Mouse (Mus musculus) CH12F3 (cell line): ENCODE data around the gene Glrx5.

ENCODE experiments used
- in situ Hi-C: fragments of 300-500 bp; cut with MboI; formaldehyde crosslinking; loops from 2 replicates; pipeline ENCODE4 v1.14.3; 2020; ENCODE audit warnings: low sequenced_read_pairs

Gene Glrx5

DNA sequence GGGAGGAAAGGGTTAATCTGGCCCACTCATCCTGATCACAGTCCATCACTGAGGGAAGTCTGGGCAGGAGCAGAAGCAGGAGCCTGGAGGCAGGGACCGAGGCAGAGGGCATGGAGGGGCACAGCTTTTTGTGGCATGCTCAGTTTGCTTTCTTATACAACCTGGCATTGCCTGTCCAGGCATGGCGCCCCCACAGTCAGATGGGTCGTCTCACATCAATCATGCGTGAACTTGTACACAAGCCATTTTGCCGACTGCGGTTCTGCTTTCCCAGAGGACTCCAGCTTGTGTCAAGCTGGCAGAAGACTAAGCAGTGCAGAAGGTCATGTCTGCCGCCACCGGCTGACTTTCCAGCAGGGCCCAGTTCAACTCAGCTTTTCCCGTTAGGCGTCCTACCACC is 34.0 kb downstream of the Glrx5 start:
- in situ Hi-C loops: no loop called here

DNA sequence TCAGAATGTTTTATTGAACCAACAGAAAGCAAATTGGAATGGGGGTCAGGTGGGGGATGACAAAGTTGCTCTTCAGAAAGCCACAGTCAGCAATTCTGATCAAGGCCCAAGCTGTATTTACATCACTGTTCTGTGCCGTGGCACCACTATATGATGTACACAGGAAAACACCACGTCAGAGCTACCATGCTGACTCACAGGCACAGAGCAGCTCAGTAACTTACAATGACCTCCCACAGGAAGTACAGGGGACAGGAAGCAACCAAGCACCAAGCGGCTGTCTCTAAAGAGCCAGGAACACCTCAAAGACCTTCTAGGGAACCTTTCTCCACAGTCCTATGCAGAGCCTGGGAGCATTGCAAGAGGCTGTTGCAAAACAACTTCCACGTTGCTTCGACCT is 36.4 kb downstream of the Glrx5 start:
- in situ Hi-C loops: no loop called here

DNA sequence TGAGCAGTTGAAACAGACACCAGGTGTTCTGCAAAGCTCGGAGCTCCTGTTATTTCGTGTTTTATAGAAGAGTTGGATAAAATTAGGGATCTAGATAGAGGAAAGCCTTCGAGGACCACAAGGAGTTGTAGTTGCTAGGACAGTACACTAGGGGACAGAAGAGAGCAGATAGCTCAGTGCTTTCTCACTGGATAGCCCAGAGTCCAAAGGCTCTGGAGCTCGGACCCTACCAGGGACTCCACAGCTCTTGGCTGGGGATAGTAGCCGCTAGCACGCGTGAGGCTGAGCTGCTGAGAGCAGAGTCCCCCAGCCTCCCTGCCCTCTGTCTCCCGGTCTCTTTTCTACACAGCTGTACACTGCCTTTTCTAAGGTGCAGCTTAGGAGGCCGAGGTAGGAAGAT is 41.2 kb downstream of the Glrx5 start:
- in situ Hi-C loops: no loop called here

DNA sequence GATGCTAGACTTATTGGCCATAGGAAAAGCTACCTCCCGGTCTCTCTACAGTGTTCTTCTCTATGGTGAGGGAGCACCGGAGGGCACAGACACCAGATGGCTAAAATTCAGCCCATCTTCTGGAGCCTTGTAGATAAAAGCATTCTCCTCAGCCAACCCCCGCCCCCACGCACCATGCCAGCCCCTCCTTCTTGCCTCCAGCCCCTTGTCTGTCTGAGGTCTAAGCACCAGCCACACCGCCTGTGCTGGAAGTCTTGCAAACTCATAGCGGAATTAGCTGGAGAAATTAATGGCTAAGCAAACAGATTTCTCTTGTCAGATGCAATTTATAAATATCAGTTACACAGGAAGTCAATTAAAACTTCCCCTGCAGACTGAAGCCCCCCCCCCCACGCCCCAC is 43.0 kb downstream of the Glrx5 start:
- in situ Hi-C loops: no loop called here

DNA sequence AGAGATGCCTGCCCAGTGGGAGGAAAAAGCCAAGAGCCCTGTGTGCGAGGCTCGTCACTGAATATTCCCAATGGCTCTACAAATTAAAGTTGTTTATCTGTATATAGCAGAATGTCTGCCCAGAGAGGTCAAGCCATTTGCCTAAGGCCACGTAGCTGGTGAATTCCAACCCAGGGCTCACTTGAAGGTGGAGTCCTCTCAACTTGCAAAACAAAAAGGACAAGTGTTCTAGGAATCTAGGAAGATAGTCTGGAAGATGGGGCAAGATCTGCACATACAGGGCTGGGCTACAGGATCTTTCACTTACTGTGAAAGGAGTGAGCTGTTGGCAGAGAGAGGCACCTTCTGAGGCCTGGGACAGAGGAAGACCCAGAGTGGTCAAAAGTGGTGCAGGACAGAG is 44.0 kb downstream of the Glrx5 start:
- in situ Hi-C loops: no loop called here

DNA sequence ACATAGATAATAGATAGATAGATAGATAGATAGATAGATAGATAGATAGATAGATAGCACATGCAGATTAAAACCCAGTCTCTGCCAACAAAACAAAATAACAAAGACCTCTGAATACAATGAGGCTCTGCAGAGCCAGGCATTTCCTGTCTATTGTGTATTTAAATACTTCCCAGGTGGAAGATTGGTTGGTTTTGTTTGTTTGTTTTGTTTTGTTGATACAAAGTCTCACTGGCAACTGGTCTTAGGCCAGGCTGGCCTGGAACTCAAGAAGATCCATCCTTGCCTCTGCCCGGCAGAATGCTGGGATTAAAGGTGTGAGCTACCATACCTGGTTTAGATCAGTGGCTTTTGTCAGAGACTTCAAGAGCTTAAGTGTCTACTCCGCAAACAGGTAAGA is 44.7 kb downstream of the Glrx5 start:
- in situ Hi-C loops: no loop called here

DNA sequence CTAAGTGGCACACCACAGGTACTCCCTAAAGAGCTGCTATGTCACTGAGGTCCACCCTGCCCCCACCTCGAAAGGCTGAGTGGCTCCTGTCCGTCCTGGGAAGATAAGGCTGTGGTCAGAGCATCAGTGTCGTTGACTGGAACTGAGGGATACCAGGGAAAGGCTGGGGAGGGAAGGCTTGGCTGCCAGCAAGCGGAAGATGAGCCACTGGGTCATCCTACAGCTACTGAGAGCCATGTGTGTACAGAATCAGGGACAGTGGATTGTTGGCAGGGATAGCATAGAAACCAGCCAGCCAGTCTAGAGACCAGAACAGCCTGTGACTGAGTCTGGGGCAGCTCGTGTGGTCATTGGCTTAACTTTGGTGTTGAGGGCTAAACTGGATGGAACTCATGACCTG is 51.7 kb downstream of the Glrx5 start:
- in situ Hi-C loops: no loop called here

DNA sequence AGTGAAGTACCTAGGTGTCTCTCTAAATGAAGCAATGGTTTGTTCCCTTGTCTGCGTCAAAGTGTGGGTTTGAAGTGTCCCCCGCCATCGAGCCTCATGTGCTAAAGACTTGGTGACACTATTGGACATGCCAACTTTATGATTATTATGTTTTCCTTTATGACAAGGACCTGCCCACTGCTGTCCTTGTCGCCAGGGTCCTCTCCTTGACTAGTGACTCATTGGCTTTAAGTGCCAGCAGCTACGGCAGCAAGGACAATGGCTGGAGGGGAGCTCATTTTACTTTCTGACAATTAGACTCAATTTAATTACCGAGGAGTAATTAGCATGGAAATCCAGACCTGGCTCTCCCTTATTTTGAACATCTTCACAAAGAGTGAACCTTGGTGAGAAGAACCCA is 52.3 kb downstream of the Glrx5 start:
- in situ Hi-C loops: no loop called here

DNA sequence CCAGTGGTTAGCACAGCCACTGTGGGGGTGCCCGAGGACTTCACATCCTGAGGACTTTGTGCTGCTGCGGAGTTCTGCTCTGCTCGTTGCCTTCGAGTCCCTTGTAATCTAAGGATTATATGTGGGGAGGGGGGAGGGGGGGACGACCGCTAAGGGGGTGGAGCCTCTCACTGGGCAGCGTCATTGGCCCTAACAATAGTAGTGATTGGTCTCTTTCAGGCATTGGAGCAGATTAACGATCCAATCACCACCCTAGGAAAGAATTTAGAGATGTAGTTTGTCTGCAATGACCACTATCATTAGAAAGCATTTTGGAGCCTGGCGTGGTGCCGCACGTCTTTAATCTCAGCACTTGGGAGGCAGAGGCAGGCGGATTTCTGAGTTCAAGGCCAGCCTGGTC is 52.8 kb downstream of the Glrx5 start:
- in situ Hi-C loops: no loop called here

DNA sequence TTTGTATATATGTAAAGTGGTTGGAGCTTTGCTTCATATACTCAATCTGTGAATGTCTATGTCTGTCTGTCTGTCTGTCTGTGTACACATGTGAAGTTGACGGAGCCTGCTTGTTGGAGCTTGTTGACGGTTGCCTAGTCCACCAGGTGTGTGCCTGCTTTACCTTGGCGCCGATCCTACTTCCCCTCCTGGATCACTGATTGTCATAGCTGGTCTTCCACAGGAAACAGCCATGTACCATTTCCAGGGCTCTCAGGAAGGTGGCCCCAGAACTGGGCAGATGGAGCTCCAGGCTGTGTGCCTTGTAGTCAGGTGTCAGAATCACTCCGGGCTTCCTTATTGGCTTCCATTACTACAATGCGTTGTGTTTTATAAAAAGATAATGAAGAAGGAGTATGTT is 54.3 kb downstream of the Glrx5 start:
- in situ Hi-C loops: no loop called here

DNA sequence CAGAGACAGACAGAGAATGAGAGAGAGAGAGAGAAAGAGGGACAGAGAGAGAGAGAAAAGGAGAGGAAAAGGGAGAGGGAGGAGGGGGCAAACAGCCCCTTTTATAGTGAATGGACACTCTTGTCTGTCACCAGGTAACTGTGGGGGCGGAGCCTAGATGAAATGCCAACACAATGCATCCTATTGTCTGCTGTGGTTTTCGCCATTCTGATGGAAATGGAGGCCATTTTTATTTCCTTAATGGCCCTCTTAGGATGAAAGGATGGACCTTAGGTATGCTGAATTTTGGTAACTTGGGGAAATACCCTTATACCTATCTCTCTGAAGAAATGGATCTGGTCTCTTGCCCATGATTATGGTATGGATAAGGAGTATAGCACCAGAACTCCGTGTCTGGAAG is 54.9 kb downstream of the Glrx5 start:
- in situ Hi-C loops: no loop called here

DNA sequence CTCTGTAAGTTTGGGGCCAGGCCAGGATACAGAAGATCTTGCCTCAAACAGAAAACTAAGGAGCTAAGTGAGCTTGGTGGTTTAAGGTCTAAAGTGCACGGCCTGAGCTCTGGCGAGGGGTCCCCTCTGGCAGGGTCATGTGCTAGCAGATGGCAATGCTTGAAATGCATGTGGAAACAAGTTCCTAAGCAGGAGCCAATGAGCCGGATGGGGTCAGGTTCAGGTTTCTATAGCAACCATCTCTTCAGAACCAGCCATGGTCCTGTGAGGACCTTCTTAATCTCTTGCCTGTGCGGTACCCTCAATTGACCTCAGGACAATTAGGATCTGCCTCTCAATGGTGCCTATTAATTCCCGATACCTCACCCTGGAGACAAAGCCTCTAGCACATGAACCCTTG is 56.7 kb downstream of the Glrx5 start:
- in situ Hi-C loops: no loop called here

DNA sequence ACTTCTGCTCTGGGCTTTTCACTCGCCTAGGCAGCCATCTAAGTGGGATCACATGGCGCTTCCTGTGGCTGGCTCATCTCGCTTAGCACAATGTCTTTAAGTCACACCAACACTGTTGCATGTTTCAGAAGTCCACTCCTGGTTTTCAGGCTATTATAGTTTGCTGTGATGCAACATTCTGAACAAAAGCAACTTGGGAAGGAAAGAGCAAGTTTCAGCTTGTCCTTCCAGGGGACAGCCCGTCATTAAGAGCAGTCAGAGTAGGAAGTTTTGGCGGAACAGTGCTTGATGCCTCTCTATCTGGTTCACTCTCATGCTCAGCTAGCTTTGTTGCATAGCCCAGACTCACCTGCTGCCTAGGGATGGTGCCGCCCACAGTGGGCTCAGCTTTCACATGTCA is 59.1 kb downstream of the Glrx5 start:
- in situ Hi-C loops: no loop called here
